Mouse (Mus musculus) left cerebral cortex, postnatal 14 days (tissue): ENCODE measurements around the gene Stxbp6. TPM values are rescaled to one million over a fixed set of nuclear protein-coding genes. Genes with fewer than 3 reads are reported as not detected.
A peak's percentile ranks its signal among the peaks of the same experiment; 100 is the strongest.
"Not testable (repeated sequence)": the region's sequence is repeated elsewhere in the genome, so short reads cannot be mapped to it uniquely, and the experiment has no call there.

ENCODE experiments used
- DNase-seq, 2 experiments: peaks; one replicate each; pipeline ENCODE4 v3.0.0; 2021 to 2022; ENCODE audit warnings: low spot score in 2 of 2, mixed read lengths in 1 of 2
- intact Hi-C: fragments of 180-260 bp; cut with DNase I; formaldehyde crosslinking; loops from one replicate; pipeline ENCODE4 v1.15.1; 2025
- long read RNA-seq, 2 experiments: library from polyadenylated mRNA; stranded (forward); transcript quantifications; one replicate each; pipeline ENCODE4 v2.0.0; 2021
- total RNA-seq, 2 experiments: library from RNA; stranded (reverse); gene quantifications; 2 replicates each; pipeline ENCODE4 v1.2.3; 2021

Gene Stxbp6
- 10 to 100 TPM; 50.1 to 55.3 TPM for total RNA-seq
- long read RNA-seq, experiment 1, full-length matches to known transcripts: 20 of 27 reads
- long read RNA-seq, experiment 1, partial matches to known transcripts: 1 of 27 reads
- long read RNA-seq, experiment 1, other reads (novel, unspliced or antisense): 6 of 27 reads
- long read RNA-seq, experiment 2, full-length matches to known transcripts: 22 of 29 reads
- long read RNA-seq, experiment 2, partial matches to known transcripts: 0 of 29 reads
- long read RNA-seq, experiment 2, other reads (novel, unspliced or antisense): 7 of 29 reads

- intact Hi-C loops: loop anchor here (5.0 kb wide), 3 partner anchors 62 to 227 kb away; no protein-coding TSS in a partner anchor
- peak in 1 of 2 experiments; percentile 61 for DNase-seq
These were observed at the start of gene Stxbp6 for GRCm38 (mm10) chr12:45074611-45075342. Stxbp6 (minus strand) TSS chr12:45074709.

GRCm38 (mm10) chr12:45102954-45103353, 28.4 kb upstream of the Stxbp6 start:
- DNase-seq, intact Hi-C loops: not testable (repeated sequence)

- DNase-seq: no peak
- intact Hi-C loops: no loop called here
These were observed 19.2 kb upstream of the Stxbp6 start for GRCm38 (mm10) chr12:45093732-45094131.

- intact Hi-C loops: no loop called here
- DNase-seq: no peak
These were observed 17.9 kb upstream of the Stxbp6 start for GRCm38 (mm10) chr12:45092444-45092843.

GRCm38 (mm10) chr12:45083145-45083475, 8.6 kb upstream of the Stxbp6 start:
- no peak for DNase-seq
- intact Hi-C loops: no loop called here

GRCm38 (mm10) chr12:45082379-45083144, 8.1 kb upstream of the Stxbp6 start:
- no peak for DNase-seq
- intact Hi-C loops: no loop called here

- no peak for DNase-seq
- intact Hi-C loops: no loop called here
These were observed 7.1 kb upstream of the Stxbp6 start for GRCm38 (mm10) chr12:45081617-45082016.

- intact Hi-C loops: no loop called here
- no peak for DNase-seq
These were observed 6.2 kb upstream of the Stxbp6 start for GRCm38 (mm10) chr12:45080753-45081122.

GRCm38 (mm10) chr12:45080036-45080752, 5.7 kb upstream of the Stxbp6 start:
- intact Hi-C loops: no loop called here
- no peak for DNase-seq

- no peak for DNase-seq
- intact Hi-C loops: no loop called here
These were observed 1.1 kb upstream of the Stxbp6 start for GRCm38 (mm10) chr12:45075631-45076030.

- intact Hi-C loops: loop anchor here (5.0 kb wide), 3 partner anchors 62 to 227 kb away; no protein-coding TSS in a partner anchor
- peak; percentile 55 to 67 for DNase-seq
These were observed 387 bp downstream of the Stxbp6 start for GRCm38 (mm10) chr12:45074042-45074601.

- no peak for DNase-seq
- intact Hi-C loops: loop anchor here (5.0 kb wide), 3 partner anchors 61 to 226 kb away; no protein-coding TSS in a partner anchor
These were observed 1.0 kb downstream of the Stxbp6 start for GRCm38 (mm10) chr12:45073331-45074041.

GRCm38 (mm10) chr12:45072185-45072584, 2.3 kb downstream of the Stxbp6 start:
- intact Hi-C loops: loop anchor here (5.0 kb wide), 3 partner anchors 60 to 225 kb away; no protein-coding TSS in a partner anchor
- DNase-seq: no peak

- no peak for DNase-seq
- intact Hi-C loops: loop anchor here (5.0 kb wide), 3 partner anchors 58 to 223 kb away; no protein-coding TSS in a partner anchor
These were observed 4.3 kb downstream of the Stxbp6 start for GRCm38 (mm10) chr12:45070186-45070585.

- intact Hi-C loops: no loop called here
- DNase-seq: peak in 1 of 2 experiments; percentile 47
These were observed 6.3 kb downstream of the Stxbp6 start for GRCm38 (mm10) chr12:45068145-45068754.

GRCm38 (mm10) chr12:45067686-45068085, 6.8 kb downstream of the Stxbp6 start:
- intact Hi-C loops: no loop called here
- no peak for DNase-seq

GRCm38 (mm10) chr12:45067047-45067685, 7.3 kb downstream of the Stxbp6 start:
- intact Hi-C loops: no loop called here
- DNase-seq: peak; percentile 29 to 81
